Mouse (Mus musculus) brain, embryonic 14.5 days (tissue): ENCODE data around the gene Pdk2. TPM values are rescaled to one million over a fixed set of nuclear protein-coding genes. Genes with fewer than 3 reads are reported as not detected.

Experiments
- DNase-seq: peaks from one replicate; pipeline ENCODE4 v3.0.0-alpha.2; 2011; ENCODE audit warnings: low read depth
- CTCF ChIP-seq: fragments of 200-500 bp; IDR thresholded peaks from 2 replicates; pipeline ENCODE4 v1.5.1; 2012; ENCODE audit warnings: inconsistent platforms, mild to moderate bottlenecking, moderate library complexity, borderline replicate concordance; ENCODE audit not compliant: insufficient read depth, insufficient read length; ENCODE audit errors: extremely low read depth
- POLR2A ChIP-seq: fragments of 200-500 bp; IDR thresholded peaks from 2 replicates; pipeline ENCODE4 v1.6.1; 2012; ENCODE audit warnings: mild to moderate bottlenecking, inconsistent platforms, borderline replicate concordance; ENCODE audit not compliant: poor library complexity, insufficient read depth, insufficient read length, severe bottlenecking; ENCODE audit errors: extremely low read depth
- polyA plus RNA-seq: library from polyadenylated mRNA; depleted of rRNA; stranded (reverse); fragments of >200 nt; gene quantifications from 2 replicates; pipeline ENCODE4 v1.2.3, GENCODE M21; 2012

The Pdk2 gene
- polyA plus RNA-seq, 1 experiment: 26.1 TPM

- DNase-seq: no peak
- TF ChIP-seq CTCF (no peak), POLR2A (no peak)
Observed at GRCm38 (mm10) chr11:95004136-95004936, 36.8 kb downstream of the Pdk2 start.

- no peak for DNase-seq
- TF ChIP-seq POLR2A: no peak
- no peak for TF ChIP-seq CTCF
Observed at GRCm38 (mm10) chr11:95002705-95003104, 38.4 kb downstream of the Pdk2 start.

DNA sequence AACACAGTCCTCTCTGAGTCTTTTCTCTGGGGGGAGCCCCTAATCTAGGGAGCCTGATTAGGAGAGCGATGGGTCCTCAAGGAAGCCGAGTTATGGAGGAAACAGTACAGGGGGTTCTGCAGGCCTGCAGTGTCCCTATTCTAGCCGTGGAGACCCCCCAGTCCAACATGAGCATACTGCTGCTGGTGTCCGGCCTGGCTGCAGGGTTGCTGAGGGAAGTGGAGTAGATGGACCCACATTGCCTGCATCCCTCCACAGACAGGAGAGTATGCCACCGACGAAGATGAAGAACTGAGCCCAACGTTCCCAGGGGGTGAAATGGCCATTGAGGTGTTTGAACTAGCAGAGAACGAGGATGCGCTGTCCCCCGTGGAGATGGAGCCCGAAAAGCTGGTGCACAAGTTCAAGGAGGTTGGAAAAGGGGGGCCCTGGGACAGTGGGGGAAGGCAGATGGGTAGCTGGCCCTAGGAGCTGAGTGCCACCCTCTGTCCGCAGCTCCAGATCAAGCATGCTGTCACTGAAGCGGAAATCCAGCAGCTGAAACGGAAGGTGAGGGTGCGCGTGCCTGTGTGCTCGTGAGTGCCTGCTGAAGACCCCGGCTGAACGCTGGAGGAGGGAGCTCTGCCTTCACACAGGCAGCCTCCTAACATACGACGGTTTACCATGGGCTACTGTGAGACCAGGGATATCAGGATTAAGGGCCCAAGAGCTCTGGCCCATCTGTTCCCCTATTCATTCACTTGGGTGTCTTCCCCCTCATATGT lies 39.4 kb downstream of the Pdk2 start:
- no peak for DNase-seq
- no peak for TF ChIP-seq CTCF

DNA sequence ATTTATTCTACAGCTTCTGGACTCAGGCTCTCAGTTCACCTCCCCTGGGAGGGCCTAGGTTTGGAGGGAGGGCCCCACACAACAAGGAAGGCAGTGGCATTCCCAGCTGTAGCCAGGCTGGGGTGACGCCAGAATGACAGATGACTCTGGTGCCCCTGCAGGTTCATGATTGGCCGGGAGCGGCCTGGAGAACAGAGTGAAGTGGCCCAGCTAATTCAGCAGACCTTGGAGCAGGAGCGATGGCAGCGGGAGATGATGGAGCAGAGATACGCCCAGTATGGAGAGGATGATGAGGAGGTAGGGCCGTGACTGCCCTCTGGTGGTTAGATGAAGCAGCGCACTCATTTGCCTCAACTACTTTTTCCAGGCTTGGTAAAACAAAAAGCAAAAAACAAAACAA lies 40.1 kb downstream of the Pdk2 start:
- peak; percentile 89 for DNase-seq

GRCm38 (mm10) chr11:95000548-95000947 lies 40.6 kb downstream of the Pdk2 start:
- DNase-seq: no peak

More for the DNA sequence above, 40.1 kb downstream of the Pdk2 start:
- TF ChIP-seq CTCF (peak; percentile 87), POLR2A (no peak)

GRCm38 (mm10) chr11:95000128-95000527 lies 41.0 kb downstream of the Pdk2 start:
- no peak for TF ChIP-seq CTCF
- TF ChIP-seq POLR2A: no peak
- DNase-seq: no peak

More at GRCm38 (mm10) chr11:95000548-95000947, 40.6 kb downstream of the Pdk2 start:
- TF ChIP-seq POLR2A: no peak
- TF ChIP-seq CTCF: no peak

- DNase-seq: peak; percentile 67
- TF ChIP-seq POLR2A (no peak), CTCF (no peak)
Observed at GRCm38 (mm10) chr11:94998041-94998531, 43.1 kb downstream of the Pdk2 start.

DNA sequence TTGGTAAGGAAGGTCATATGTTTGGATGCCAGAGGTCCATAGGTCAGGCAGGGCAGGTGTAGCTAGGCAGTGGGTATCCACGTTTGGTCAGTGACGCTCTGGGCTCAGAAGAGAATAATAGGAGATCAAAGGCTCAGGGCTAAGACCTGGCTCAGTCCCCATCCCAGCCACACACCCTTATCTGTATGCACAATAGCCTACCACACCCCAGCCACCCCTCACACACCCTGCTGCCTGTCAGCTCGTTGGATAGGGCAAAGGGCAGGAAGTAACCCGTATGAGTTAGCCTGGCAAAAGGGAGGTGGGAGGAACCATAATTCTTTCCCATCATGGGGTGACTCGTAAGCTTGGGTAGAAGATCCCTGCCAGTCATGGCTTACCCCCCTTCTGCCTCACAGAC lies 43.6 kb downstream of the Pdk2 start:
- DNase-seq: no peak
- TF ChIP-seq CTCF (no peak), POLR2A (no peak)

DNA sequence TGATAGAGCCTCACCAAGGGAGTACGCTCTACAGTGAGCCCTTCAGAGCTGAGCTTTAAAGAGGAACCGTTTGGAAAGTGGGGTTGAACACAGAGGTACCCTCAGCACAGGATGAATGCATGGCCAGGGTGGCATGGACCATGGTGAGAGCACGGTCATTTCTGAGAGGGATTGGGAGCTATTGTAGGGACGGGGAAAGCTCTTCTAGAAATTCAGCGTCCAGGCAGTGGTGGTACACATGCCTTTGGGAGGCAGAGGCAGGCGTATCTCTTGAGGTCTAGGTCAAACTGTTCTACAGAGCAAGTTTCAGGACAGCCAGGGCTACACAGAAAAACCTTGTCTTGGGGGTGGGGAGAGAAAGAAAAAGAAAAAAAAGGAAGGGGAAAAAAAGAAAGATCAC lies 44.2 kb downstream of the Pdk2 start:
- no peak for DNase-seq
- TF ChIP-seq POLR2A: no peak
- TF ChIP-seq CTCF: no peak

DNA sequence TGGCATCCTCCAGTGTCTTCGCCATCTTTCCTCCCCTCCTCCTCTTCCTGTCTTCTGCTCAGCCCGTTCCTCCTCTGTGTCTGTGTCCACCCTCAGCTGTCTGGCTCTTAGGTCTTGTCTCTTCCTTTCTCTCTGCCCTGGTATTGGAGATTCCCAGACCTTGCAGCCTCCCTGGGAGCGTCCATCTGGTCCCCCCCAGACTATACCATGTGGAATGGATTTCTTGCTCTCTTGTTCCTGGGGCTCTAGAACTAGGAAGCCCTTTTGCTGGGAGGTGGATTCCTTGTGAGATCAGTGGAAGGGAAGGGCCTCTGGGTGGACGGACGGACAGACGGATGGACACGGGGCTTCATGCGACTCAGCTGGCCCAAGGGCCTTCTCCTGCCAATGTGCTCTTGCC lies 45.1 kb downstream of the Pdk2 start:
- TF ChIP-seq POLR2A (no peak), CTCF (no peak)
- no peak for DNase-seq

DNA sequence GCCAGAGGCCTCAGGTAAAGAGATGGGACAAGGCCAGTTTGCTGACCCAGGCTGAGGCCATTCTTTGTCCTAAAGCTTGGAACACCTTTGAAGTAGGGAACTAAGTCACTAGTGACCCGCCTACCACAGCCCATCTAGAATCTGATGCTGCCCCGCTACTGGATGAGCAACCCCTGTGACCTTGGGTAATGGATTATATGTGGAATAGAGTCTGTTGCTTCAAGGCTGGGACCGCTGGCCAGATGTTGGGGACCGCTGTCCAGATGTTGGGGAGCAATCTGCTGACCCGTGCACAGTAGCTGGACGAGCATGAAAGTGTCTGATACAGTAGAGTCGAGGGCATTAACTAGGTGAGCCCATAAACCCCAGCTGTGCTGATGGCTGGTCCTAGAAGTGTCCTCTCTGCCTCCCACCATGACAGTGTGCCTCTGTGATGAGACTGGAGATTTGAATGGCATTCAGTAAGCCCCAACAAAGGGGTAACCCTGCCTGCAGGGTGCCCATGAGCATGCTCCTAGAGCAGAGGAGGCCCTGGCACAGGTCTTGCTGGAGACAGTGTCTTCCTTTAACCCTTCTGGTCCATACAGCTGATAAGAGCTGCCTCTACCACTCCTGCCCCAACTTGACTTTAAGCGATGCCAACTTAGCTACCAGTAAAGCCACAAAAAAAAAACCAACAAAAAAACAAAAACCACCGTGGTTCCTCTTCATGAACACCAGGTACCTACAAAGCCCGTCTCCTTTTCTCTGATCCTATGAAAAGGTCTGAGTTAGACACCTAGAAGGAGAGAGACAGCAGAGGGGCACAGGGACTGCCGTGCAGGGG lies 46.0 kb downstream of the Pdk2 start:
- TF ChIP-seq POLR2A (no peak), CTCF (no peak)
- no peak for DNase-seq

- no peak for DNase-seq
Observed at GRCm38 (mm10) chr11:94994208-94994814, 46.8 kb downstream of the Pdk2 start.

GRCm38 (mm10) chr11:94992754-94993606 lies 48.2 kb downstream of the Pdk2 start:
- TF ChIP-seq CTCF (no peak), POLR2A (no peak)
- DNase-seq: no peak

More at GRCm38 (mm10) chr11:94994208-94994814, 46.8 kb downstream of the Pdk2 start:
- TF ChIP-seq CTCF (no peak), POLR2A (no peak)
